Mouse (Mus musculus) ovary, postnatal 14 days (tissue): ENCODE measurements around the gene Ubac2.

Experiments used
- DNase-seq: peaks from one replicate; pipeline ENCODE4 v3.0.0; 2022; ENCODE audit warnings: low spot score

Gene Ubac2

DNA sequence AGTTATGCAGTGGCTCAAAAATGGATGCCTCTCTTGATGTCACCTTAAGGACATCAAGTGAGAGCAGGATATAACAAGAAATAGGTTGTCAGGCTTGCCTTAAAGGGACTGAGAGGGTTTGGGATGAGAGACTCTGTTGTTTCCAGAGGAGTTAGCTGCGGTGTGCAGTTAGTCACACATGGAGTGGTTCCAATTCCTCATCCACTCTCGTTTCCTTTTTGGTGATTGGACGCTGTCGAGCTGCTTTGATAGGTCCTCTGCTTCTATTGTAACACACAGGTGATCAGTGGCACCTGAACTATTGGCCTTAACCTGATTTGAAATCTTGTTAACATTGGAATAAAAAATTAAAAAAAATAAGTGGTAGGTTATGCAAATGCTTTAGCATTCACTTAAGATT lies 44.3 kb downstream of the Ubac2 start:
- no peak for DNase-seq

DNA sequence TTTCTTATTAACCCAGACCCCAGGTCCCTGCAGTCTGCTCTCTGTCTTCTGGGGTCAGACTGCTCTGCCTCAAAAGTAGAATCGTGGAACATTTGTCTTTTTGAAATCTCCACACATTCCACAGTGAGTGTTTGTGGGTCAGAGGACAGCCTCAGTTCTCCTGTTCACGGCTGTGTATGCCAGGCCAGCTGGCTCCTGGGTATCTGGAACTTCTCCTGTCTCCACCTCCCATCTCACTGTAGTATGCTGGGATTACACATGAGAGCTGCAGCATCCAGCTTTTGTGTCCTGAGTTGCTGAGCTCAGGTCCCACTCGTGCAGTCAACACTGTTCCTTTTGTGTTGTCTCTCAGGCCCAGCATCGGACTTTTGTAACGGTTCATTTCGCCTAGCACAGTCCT lies 46.5 kb downstream of the Ubac2 start:
- no peak for DNase-seq

DNA sequence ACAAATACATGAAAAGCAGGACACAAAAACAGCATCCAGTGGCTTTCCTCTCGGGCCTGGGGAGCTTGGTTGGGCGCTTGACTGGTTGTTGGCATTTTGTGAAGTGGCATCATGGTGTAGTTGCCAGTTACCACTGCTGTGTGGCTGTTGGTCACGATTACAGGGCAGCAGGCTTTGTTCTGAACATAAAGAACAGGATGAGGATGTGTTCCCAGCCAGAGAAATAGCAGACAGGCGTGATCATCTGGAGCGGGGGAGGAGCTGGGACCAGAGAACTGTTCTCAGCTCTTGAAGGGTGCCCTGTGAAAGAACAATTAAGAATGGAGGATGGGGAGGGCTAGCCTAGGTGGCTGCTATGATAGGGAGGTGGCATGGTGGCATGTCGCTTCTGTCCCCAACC lies 48.5 kb downstream of the Ubac2 start:
- DNase-seq: no peak

GRCm38 (mm10) chr14:121927451-121927850 lies 49.0 kb downstream of the Ubac2 start:
- no peak for DNase-seq

GRCm38 (mm10) chr14:121928375-121929137 lies 50.1 kb downstream of the Ubac2 start:
- peak; percentile 54 for DNase-seq

DNA sequence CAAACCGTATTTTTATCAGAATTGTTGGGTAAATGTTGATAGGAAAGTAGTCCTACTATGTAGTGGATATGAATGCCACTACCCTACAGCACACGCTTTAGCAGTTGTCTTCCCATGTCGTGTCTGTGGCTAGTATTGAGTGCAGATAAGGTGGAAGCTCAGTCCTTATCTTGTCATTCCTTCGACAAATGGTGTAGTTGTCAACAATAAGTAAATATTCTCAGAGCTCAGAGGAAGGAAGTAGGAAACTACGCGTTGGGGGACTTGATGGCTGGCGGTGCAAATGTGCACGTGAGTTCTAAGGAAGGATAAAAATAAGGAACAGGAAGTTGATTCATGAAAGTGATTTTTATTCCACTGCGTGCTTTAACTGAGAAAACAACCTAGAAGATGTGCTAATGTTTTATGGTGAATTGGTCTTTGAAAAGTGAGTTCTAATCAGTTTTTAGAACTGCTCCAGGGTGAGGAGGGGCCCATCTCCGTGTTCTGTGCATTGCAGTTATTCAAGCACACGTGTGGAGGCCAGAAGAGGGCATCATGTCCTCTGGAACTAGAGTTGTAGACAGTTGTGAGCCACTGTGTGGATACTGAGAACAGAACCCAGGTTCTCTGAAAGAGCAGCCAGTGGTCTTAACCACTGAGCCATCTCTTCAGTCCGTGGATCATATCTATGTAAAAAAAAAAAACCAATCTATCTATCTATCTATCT lies 51.0 kb downstream of the Ubac2 start:
- no peak for DNase-seq

DNA sequence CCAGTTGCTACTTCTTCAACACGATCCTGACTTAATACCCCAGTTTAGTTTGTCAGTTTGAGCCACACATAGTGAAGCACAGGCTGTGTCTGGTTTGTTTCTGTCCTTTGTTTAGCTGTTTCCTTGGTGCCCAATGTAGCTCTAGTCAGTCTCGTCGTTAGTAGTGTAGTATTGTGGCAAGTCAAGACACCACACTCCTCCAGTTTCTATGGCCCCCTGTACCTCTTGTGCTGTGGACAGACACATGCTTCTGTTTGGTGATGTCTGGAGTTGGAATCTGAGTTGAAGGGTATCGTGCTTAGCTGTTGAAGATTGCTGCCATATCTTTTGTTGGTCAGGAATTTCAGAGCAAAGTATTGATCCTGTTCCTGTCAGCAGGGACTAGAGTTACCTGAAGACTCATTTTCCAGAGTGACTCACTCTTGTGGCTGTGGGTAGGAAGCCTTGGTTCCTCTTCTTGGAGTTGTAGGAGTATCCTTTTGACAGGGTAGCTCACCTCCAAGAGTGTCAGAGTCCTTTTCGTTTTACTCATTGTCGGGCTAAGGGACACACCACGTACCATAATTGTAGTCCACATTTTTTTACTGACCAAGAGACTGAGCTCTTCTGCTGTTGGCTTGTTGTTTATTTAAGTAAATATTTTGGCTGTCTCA lies 52.4 kb downstream of the Ubac2 start:
- DNase-seq: no peak

GRCm38 (mm10) chr14:121931594-121931993 lies 53.2 kb downstream of the Ubac2 start:
- DNase-seq: no peak

GRCm38 (mm10) chr14:121932180-121932579 lies 53.8 kb downstream of the Ubac2 start:
- DNase-seq: no peak

DNA sequence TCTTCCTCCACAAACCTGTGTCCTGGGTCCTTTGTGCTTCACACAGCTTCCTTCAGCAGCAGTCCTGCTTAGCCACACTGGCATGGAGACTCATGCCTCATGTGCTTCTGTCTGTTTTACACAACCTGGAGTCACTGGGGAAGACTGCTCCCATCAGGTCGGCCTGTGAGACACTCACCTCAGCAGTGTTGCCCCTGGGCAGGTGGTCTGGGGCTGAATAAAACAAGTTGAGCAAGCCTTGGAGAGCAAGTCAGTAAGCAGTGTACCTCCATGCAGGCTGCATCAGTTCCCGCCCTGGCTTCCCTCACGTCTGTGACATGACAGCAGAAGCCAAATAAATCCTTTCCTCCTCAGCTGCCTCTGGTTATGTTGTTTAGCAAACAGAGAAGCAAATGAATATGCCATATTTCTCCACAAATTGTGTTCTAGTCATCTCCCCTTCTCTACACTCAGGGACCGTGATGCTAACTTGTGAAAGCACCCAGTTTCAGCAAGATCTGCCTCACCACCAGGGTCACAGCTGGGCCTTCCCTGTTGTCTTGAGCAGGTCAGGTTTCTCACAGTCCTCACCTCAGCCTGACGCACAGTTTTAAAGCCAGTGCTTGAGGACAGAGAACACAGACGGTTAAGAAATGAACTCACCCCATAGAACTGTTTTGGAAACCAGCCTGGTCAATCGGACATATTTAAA lies 55.6 kb downstream of the Ubac2 start:
- no peak for DNase-seq

DNA sequence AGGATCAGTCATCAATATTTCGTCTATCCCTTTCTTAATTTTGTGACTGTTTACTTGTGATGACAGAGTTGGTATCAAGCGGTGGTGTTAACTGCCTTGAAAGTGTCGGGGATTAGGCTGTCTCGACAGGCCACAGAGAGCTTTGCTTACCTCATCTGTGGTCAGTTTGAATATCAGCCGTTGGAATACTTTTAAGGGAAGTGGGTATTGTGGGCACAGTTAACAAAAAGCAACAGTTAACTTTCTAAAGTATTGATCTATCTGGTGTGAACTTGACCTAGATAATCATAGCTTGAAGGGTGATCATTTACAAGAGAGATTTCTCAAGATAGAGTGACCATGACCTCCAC lies 56.2 kb downstream of the Ubac2 start:
- DNase-seq: no peak

DNA sequence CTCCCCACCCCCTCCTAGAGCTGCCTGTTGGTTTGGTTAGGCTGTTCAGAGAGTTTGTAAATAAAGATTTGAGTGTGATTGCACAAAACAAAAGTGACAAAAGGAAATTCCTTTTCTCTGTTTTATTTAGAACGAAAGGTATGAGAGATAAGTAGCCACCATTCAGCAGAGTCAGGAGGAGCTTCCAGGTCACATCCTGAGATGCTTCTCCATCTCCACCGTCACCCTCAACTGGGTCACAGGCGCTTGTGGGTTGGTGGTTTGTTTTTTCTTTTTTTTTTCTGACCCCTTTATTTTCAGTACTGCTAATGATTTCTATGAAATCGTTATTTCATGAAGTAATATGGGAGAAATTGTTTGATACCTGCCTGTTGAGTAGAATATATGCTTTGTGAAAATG lies 57.9 kb downstream of the Ubac2 start:
- no peak for DNase-seq

DNA sequence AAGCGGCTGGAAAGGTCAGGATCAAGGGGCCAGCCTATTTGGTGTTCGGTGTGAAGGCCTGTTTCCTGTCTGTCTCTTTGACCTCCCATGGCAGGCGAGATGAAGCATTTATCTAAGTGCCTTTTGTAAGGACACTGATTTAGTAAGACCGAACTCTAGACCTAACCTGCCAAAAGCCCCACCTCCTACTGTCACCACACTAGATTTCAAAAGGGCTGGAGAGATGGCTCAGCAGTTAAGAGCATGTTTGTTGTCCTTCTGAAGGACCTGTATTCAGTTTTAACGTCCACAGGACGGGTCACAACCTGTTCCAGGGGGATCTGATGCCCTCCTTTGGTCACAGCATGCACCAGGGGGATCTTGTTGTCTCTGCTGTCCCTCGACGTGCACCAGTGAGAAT lies 58.4 kb downstream of the Ubac2 start:
- DNase-seq: no peak

DNA sequence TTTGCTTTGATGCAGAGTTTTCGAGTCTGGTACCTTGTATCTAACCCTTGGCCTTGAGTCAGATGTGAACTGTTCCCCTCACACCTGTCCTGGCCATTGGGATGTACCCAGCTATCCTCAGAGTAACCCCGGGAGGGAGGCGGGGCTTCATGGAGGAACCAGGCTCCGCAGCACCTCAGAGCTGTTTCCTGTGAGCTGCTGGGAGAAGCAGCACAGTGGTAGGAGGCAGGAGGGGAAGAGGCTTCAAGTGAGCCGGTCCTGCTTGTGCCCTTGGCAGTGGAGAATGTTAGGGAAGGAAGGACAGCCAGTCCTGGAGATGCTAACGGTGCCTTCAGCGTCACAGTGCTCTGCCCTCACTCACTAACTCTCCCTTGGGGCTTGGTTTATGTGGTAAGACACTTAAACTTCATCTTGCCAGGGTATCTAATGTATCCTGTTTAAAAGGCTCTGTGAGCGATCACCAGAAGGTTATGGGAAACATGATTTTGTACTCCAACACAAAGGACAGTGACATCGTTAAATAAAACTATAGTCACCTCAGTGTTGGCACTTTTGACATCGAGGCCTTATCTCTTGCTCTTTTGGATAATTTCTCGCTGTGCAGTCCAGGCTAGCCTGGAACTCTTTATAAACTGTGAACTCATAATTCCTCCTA lies 59.3 kb downstream of the Ubac2 start:
- DNase-seq: no peak

GRCm38 (mm10) chr14:121938256-121939191 lies 60.1 kb downstream of the Ubac2 start:
- no peak for DNase-seq

DNA sequence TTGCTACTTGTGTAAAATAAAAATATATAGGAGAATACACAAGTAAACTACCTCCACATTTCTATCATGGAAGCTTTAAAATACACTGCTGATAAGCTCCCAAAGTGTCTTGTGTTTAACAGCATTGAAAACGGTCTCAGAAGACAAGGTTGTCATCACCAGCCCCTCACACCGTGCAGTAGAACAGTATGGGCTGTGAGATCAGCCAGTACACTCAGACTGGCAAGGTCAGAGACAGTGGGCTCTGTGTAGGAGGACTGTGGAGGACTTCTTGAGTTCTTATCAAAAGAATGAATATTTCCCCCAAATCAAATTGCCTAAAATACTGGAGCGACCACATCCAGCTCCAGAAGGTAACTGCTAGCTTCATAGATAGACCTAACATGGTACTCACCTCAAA lies 61.2 kb downstream of the Ubac2 start:
- DNase-seq: no peak

DNA sequence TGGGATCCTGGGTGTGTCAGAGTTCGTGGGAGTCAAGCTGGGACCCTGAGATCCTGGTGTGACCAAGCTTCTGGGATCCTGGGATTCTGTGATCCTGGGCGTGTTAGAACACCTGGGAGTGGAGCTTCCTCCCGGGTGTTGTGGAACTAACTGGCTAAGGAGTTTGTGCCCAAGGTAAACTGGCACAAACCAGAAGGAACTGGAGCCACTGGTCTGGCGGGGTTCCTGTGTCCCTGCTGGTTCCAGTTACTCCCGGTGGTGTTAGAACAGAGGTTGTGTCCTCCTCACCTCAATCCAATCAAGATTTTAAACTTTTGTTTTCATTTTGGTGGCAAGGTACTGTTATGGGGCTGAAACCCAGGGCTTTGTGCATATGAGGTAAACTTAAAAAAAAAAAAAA lies 67.7 kb downstream of the Ubac2 start:
- DNase-seq: no peak

- no peak for DNase-seq
Measured at GRCm38 (mm10) chr14:121946728-121947127, 68.3 kb downstream of the Ubac2 start.

DNA sequence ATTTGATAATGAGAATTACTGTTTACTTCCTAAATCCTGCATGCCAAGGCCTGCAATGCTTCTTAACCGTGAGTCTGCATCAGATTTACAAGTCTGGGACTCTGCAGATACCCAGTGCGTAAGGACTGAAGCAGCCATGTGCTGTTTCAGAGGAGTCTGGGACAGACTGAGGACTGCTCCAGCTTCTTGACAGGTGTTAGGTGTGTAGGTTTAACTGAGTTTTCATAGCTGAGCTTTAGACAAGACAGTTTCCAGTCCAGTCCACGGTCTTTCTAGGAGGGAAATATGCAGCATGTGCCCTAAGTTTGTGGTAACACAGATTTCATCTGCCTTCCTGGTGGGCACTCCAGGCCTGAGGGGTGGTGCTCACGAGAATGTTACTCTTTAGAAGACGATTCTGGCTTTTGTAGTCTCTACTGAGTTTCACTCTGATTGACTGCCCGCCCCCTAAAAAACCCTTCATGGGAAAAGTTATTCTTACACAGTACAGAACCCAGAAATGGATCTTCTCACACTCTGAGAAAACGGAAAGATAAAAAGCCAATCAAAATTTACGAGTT lies 68.9 kb downstream of the Ubac2 start:
- no peak for DNase-seq

- DNase-seq: no peak
Measured at GRCm38 (mm10) chr14:121947966-121948365, 69.5 kb downstream of the Ubac2 start.

- DNase-seq: no peak
Measured at GRCm38 (mm10) chr14:121949436-121949835, 71.0 kb downstream of the Ubac2 start.
